Mouse (Mus musculus) left cerebral cortex, postnatal 14 days (tissue): ENCODE results near the gene Cc2d2b. TPM values are rescaled to one million over a fixed set of nuclear protein-coding genes. Genes with fewer than 3 reads are reported as not detected.

Source experiments
- total RNA-seq, 2 experiments: library from RNA; stranded (reverse); gene quantifications; 2 replicates each; pipeline ENCODE4 v1.2.3; 2021

Gene Cc2d2b
- total RNA-seq, 2 experiments from 2014 or later: 0.15 to 0.17 TPM

Other genes with a start within 250 kb of the Cc2d2b start
- 100 to 1,000 TPM; 108 to 126 TPM for gene Sorbs1, start 235.0 kb upstream of the Cc2d2b start, total RNA-seq
- 10 to 100 TPM; 30.0 to 33.7 TPM for gene Aldh18a1, start 160.3 kb upstream of the Cc2d2b start, total RNA-seq
- gene Tctn3, start 136.5 kb upstream of the Cc2d2b start, total RNA-seq: 10 to 100 TPM; 26.2 to 26.3 TPM
- gene Entpd1, start 136.4 kb upstream of the Cc2d2b start, total RNA-seq: 10 to 100 TPM; 15.3 to 17.4 TPM
- 1 to 10 TPM; 7.8 to 8.7 TPM for gene Ccnj, start 82.5 kb downstream of the Cc2d2b start, total RNA-seq
- gene Zfp518a, start 146.0 kb downstream of the Cc2d2b start, total RNA-seq: 1 to 10 TPM; 8.3 to 9.1 TPM
- gene Blnk, start 245.8 kb downstream of the Cc2d2b start, total RNA-seq: 1 to 10 TPM; 5.1 to 5.4 TPM